ENCODE assay signal across 8 mouse cellular contexts in genomic region chr2:153225595-153225953, GRCm38 (mm10). TPM values are rescaled to one million over a fixed set of nuclear protein-coding genes. Genes with fewer than 3 reads are reported as not detected.
DNase-seq lines count a peak whose midpoint lies in the region; ATAC-seq lines count a peak whose summit lies in the region.

No protein-coding gene starts in this region.

- no peak for DNase-seq in kidney, adult 18-20 months
- no peak for DNase-seq in embryonic facial prominence, embryonic 10.5 days (ENCODE audit: low spot score)
- DNase-seq in intestine, embryonic 14.5 days (ENCODE audit: low spot score), result no peak
- DNase-seq in spleen, postnatal 14 days (ENCODE audit: low spot score in 2 of 2), result no peak
- DNase-seq in cerebellum, adult 9-10 months, result no peak
- no peak for DNase-seq in adrenal gland, postnatal 36 days

- peak overlapping the region; percentile 79 for H3K27ac ChIP-seq in kidney, embryonic 15.5 days
- H3K27ac ChIP-seq in embryonic facial prominence, embryonic 10.5 days (replicated peaks), result peak overlapping the region; percentile 86
- H3K27ac ChIP-seq in intestine, embryonic 14.5 days (ENCODE audit: low read depth), result 0 out of 2 replicates have a peak overlapping the region, but pooled peaks have one; percentile 22
- H3K27ac ChIP-seq in midbrain, embryonic 16.5 days (ENCODE audit: low read length), result peak overlapping the region; percentile 84

- ATAC-seq in kidney, embryonic 15.5 days (replicated peaks; ENCODE audit: low FRiP score), result peak; percentile 3; the same call in 1 of the 2 replicates
- ATAC-seq in intestine, embryonic 14.5 days (replicated peaks; ENCODE audit: low FRiP score, low TSS enrichment, low read depth), result no peak; the same call in 1 of the 2 replicates
- ATAC-seq in midbrain, embryonic 16.5 days, result no peak

- peak overlapping the region; percentile 66 for H3K4me3 ChIP-seq in kidney, embryonic 15.5 days (replicated peaks)
- H3K4me3 ChIP-seq in embryonic facial prominence, embryonic 10.5 days, result peak overlapping the region; percentile 74
- H3K4me3 ChIP-seq in intestine, embryonic 14.5 days (ENCODE audit: low read depth, low read length), result peak overlapping the region; percentile 63
- peak overlapping the region; percentile 72 for H3K4me3 ChIP-seq in midbrain, embryonic 16.5 days (ENCODE audit: low read depth, low read length)

- no peaks in the 10 kb centered on the region for H3K27me3 ChIP-seq in kidney, embryonic 15.5 days
- no peaks in the 10 kb centered on the region for H3K27me3 ChIP-seq in embryonic facial prominence, embryonic 10.5 days (replicated peaks; ENCODE audit: low read depth, poor library complexity, severe bottlenecking)
- no peaks in the 10 kb centered on the region for H3K27me3 ChIP-seq in intestine, embryonic 14.5 days (replicated peaks; ENCODE audit: control insufficient read depth, insufficient read depth, low read length)
- no peaks in the 10 kb centered on the region for H3K27me3 ChIP-seq in midbrain, embryonic 16.5 days (ENCODE audit: control insufficient read depth, insufficient read depth, low read depth, low read length)

- H3K4me2 ChIP-seq in kidney, embryonic 15.5 days, result peak overlapping the region; percentile 87
- H3K4me2 ChIP-seq in intestine, embryonic 14.5 days (ENCODE audit: low read length), result peak overlapping the region; percentile 82
- H3K4me2 ChIP-seq in midbrain, embryonic 16.5 days (ENCODE audit: low read length), result peak overlapping the region; percentile 73

- no peaks in the 10 kb centered on the region for H3K9me3 ChIP-seq in kidney, embryonic 15.5 days (replicated peaks)
- H3K9me3 ChIP-seq in embryonic facial prominence, embryonic 10.5 days, result no peaks in the 10 kb centered on the region
- no peaks in the 10 kb centered on the region for H3K9me3 ChIP-seq in intestine, embryonic 14.5 days (ENCODE audit: control insufficient read depth, low read length)
- no peaks in the 10 kb centered on the region for H3K9me3 ChIP-seq in midbrain, embryonic 16.5 days (replicated peaks; ENCODE audit: control insufficient read depth, low read length, poor library complexity, severe bottlenecking)

- WGBS in kidney, embryonic 15.5 days, result 2% methylated on average over 3 of the region's 3 CpGs
- 6% methylated on average over 3 of the region's 3 CpGs for WGBS in embryonic facial prominence, embryonic 10.5 days
- WGBS in intestine, embryonic 14.5 days, result 8% methylated on average over 3 of the region's 3 CpGs
- WGBS in midbrain, embryonic 16.5 days, result 6% methylated on average over 3 of the region's 3 CpGs

- peaks cover 13% of the 10 kb centered on the region for H3K4me1 ChIP-seq in kidney, embryonic 15.5 days
- H3K4me1 ChIP-seq in embryonic facial prominence, embryonic 10.5 days, result peaks cover 15% of the 10 kb centered on the region
- peaks cover 6% of the 10 kb centered on the region for H3K4me1 ChIP-seq in intestine, embryonic 14.5 days (replicated peaks; ENCODE audit: control insufficient read depth, insufficient read depth, low read length)
- peaks cover 12% of the 10 kb centered on the region for H3K4me1 ChIP-seq in midbrain, embryonic 16.5 days (ENCODE audit: control insufficient read depth, insufficient read depth, low read length)

- peak overlapping the region; percentile 73 for H3K9ac ChIP-seq in kidney, embryonic 15.5 days
- H3K9ac ChIP-seq in intestine, embryonic 14.5 days (ENCODE audit: low read length), result peak overlapping the region; percentile 77
- peak overlapping the region; percentile 95 for H3K9ac ChIP-seq in midbrain, embryonic 16.5 days (ENCODE audit: low read depth, low read length)

- H3K36me3 ChIP-seq in kidney, embryonic 15.5 days, result peaks cover 30% of the 10 kb centered on the region
- H3K36me3 ChIP-seq in embryonic facial prominence, embryonic 10.5 days (replicated peaks), result peaks cover 37% of the 10 kb centered on the region
- peaks cover 34% of the 10 kb centered on the region for H3K36me3 ChIP-seq in intestine, embryonic 14.5 days (ENCODE audit: control insufficient read depth, insufficient read depth, low read length)
- H3K36me3 ChIP-seq in midbrain, embryonic 16.5 days (ENCODE audit: control insufficient read depth, insufficient read depth, low read length), result peaks cover 10% of the 10 kb centered on the region

RNA-seq across cellular contexts. Expression of gene Tspyl3, which starts 0.3 kb away (rescaled TPM):
- 10.3 and 12.2 TPM in 2 replicates for polyA plus RNA-seq in kidney, embryonic 15.5 days (2015; fragmentation: Nextera tagmentation; extraction: Ambion mirVana)
- polyA plus RNA-seq in embryonic facial prominence, embryonic 10.5 days (2016; fragmentation: Nextera tagmentation; extraction: Ambion mirVana), result 8.3 and 10.1 TPM in 2 replicates
- 9.6 and 11.3 TPM in 2 replicates for polyA plus RNA-seq in intestine, embryonic 14.5 days (2014; fragmentation: Nextera tagmentation; extraction: Ambion mirVana)
- 50.3 and 57.1 TPM in 2 replicates for polyA plus RNA-seq in midbrain, embryonic 16.5 days (2015; fragmentation: Nextera tagmentation; extraction: Ambion mirVana)
- total RNA-seq in adrenal gland, postnatal 36 days (2021), result 1 to 10 TPM; 2.6 to 2.8 TPM

RNA-seq across cellular contexts. Expression of gene Plagl2, which starts 15.7 kb away (rescaled TPM):
- 15.4 and 16.0 TPM in 2 replicates for polyA plus RNA-seq in kidney, embryonic 15.5 days (2015; fragmentation: Nextera tagmentation; extraction: Ambion mirVana)
- polyA plus RNA-seq in embryonic facial prominence, embryonic 10.5 days (2016; fragmentation: Nextera tagmentation; extraction: Ambion mirVana), result 25.6 and 28.1 TPM in 2 replicates
- polyA plus RNA-seq in intestine, embryonic 14.5 days (2014; fragmentation: Nextera tagmentation; extraction: Ambion mirVana), result 45.1 and 49.2 TPM in 2 replicates
- polyA plus RNA-seq in midbrain, embryonic 16.5 days (2015; fragmentation: Nextera tagmentation; extraction: Ambion mirVana), result 5.2 and 5.4 TPM in 2 replicates
- 10 to 100 TPM in 1 of 2 experiments, 1 to 10 TPM in 1; 9.5 to 10.4 TPM for total RNA-seq in adrenal gland, postnatal 36 days (2021)

RNA-seq across cellular contexts. Expression of gene Pofut1, which starts 15.8 kb away (rescaled TPM):
- 6.4 and 7.0 TPM in 2 replicates for polyA plus RNA-seq in kidney, embryonic 15.5 days (2015; fragmentation: Nextera tagmentation; extraction: Ambion mirVana)
- 4.7 and 5.6 TPM in 2 replicates for polyA plus RNA-seq in embryonic facial prominence, embryonic 10.5 days (2016; fragmentation: Nextera tagmentation; extraction: Ambion mirVana)
- polyA plus RNA-seq in intestine, embryonic 14.5 days (2014; fragmentation: Nextera tagmentation; extraction: Ambion mirVana), result 14.1 and 15.1 TPM in 2 replicates
- 5.2 and 6.4 TPM in 2 replicates for polyA plus RNA-seq in midbrain, embryonic 16.5 days (2015; fragmentation: Nextera tagmentation; extraction: Ambion mirVana)
- total RNA-seq in adrenal gland, postnatal 36 days (2021), result 10 to 100 TPM; 45.8 to 59.7 TPM

Comparison
In these comparisons a context has a peak if more than half of its experiments do, and no peak if none do; other contexts are left out.
1. H3K27ac ChIP-seq: peak in every context shown above with its lines; median percentile 86 in embryonic facial prominence, embryonic 10.5 days; 84 in midbrain, embryonic 16.5 days; 79 in kidney, embryonic 15.5 days; 22 in intestine, embryonic 14.5 days.